Mouse (Mus musculus): ENCODE data around the gene Dcakd. TPM values are rescaled to one million over a fixed set of nuclear protein-coding genes. Genes with fewer than 3 reads are reported as not detected.
A peak's percentile ranks its signal among the peaks of the same experiment; 100 is the strongest.

The Dcakd gene
- total and polyA plus RNA-seq, 3 experiments, result 36.4 to 199 (median 87.1) TPM

GRCm38 (mm10) chr11:103066191-103067050 lies 38.3 kb upstream of the Dcakd start:
- DNase-seq (ENCODE audit: low spot score), result no peak
- Histone ChIP-seq H3K27me3 (ENCODE audit: insufficient read depth, low read length) (no peaks in the 10 kb centered on the region; the same call in 1 of the 2 replicates), H3K9me3 (replicated peaks) (no peaks in the 10 kb centered on the region), H3K4me1 (ENCODE audit: insufficient read depth, low read depth, low read length) (no peaks in the 10 kb centered on the region), H3K36me3 (replicated peaks) (peaks cover 96% of the 10 kb centered on the region), H3K4me3 (ENCODE audit: low read depth, low read length) (no peak overlapping the region)
- ATAC-seq (ENCODE audit: extremely low read depth, insufficient number of reproducible peaks, low FRiP score, poor library complexity, severe bottlenecking), result no peak
- no peak for TF ChIP-seq TAL1 (conservative IDR thresholded peaks at IDR 0.05; ENCODE audit: low read depth, low read length)
- TF ChIP-seq GATA1 (IDR thresholded peaks at IDR 0.05; ENCODE audit: borderline replicate concordance, low read length), result no peak
- TF ChIP-seq POLR2AphosphoS5 (IDR thresholded peaks at IDR 0.05; ENCODE audit: insufficient replicate concordance, low read depth, low read length), result no peak
- no peak for TF ChIP-seq GATA2 (IDR thresholded peaks at IDR 0.05; ENCODE audit: borderline replicate concordance, low read depth, low read length)
- TF ChIP-seq CTCF (IDR thresholded peaks at IDR 0.05; ENCODE audit: low read depth, low read length), result no peak

- H3K4me1 ChIP-seq (ENCODE audit: insufficient read depth, low read depth, low read length), result no peaks in the 10 kb centered on the region
- H3K9me3 ChIP-seq (replicated peaks), result no peaks in the 10 kb centered on the region
- ATAC-seq (ENCODE audit: extremely low read depth, insufficient number of reproducible peaks, low FRiP score, poor library complexity, severe bottlenecking) (no peak), DNase-seq (ENCODE audit: low spot score) (no peak)
- no peak for TF ChIP-seq GATA1 (IDR thresholded peaks at IDR 0.05; ENCODE audit: borderline replicate concordance, low read length)
- no peak for TF ChIP-seq CTCF (IDR thresholded peaks at IDR 0.05; ENCODE audit: low read depth, low read length)
- TF ChIP-seq POLR2AphosphoS5 (IDR thresholded peaks at IDR 0.05; ENCODE audit: insufficient replicate concordance, low read depth, low read length), result no peak
- no peak for TF ChIP-seq TAL1 (conservative IDR thresholded peaks at IDR 0.05; ENCODE audit: low read depth, low read length)
- TF ChIP-seq GATA2 (IDR thresholded peaks at IDR 0.05; ENCODE audit: borderline replicate concordance, low read depth, low read length), result no peak
- H3K27me3 ChIP-seq (ENCODE audit: insufficient read depth, low read length), result no peaks in the 10 kb centered on the region
- peaks cover 93% of the 10 kb centered on the region for H3K36me3 ChIP-seq (replicated peaks)
- H3K4me3 ChIP-seq (ENCODE audit: low read depth, low read length), result no peak overlapping the region
These were observed 30.5 kb upstream of the Dcakd start for GRCm38 (mm10) chr11:103058499-103059085.

DNA sequence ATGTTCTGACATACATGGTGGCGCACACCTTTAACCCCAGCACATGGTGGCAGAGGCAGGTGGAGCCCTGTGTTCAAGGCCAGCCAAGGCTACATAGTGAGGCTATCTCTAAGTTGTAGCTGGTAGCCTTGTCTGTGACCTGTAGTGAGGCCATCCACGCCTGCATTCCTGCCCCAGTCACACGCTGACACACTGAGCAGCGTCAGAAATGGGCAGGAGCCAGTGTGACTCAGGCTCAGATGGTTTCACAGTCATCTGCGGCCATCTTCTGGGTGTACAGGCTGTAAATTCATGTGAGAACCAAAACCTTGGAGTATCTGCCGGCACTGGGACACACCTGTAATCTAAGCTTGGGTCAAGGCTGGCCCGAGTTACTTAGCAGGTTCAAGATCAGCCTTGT lies 28.5 kb upstream of the Dcakd start:
- TF ChIP-seq GATA2 (IDR thresholded peaks at IDR 0.05; ENCODE audit: borderline replicate concordance, low read depth, low read length), result no peak
- TF ChIP-seq CTCF (IDR thresholded peaks at IDR 0.05; ENCODE audit: low read depth, low read length), result no peak
- TF ChIP-seq TAL1 (conservative IDR thresholded peaks at IDR 0.05; ENCODE audit: low read depth, low read length), result no peak
- no peak for TF ChIP-seq GATA1 (IDR thresholded peaks at IDR 0.05; ENCODE audit: borderline replicate concordance, low read length)
- TF ChIP-seq POLR2AphosphoS5 (IDR thresholded peaks at IDR 0.05; ENCODE audit: insufficient replicate concordance, low read depth, low read length), result no peak
- ATAC-seq (ENCODE audit: extremely low read depth, insufficient number of reproducible peaks, low FRiP score, poor library complexity, severe bottlenecking) (no peak), DNase-seq (ENCODE audit: low spot score) (no peak)
- H3K27me3 ChIP-seq (ENCODE audit: insufficient read depth, low read length), result no peaks in the 10 kb centered on the region
- H3K36me3 ChIP-seq (replicated peaks), result peaks cover 95% of the 10 kb centered on the region
- no peaks in the 10 kb centered on the region for H3K4me1 ChIP-seq (ENCODE audit: insufficient read depth, low read depth, low read length)
- no peaks in the 10 kb centered on the region for H3K9me3 ChIP-seq (replicated peaks)
- no peak overlapping the region for H3K4me3 ChIP-seq (ENCODE audit: low read depth, low read length)

DNA sequence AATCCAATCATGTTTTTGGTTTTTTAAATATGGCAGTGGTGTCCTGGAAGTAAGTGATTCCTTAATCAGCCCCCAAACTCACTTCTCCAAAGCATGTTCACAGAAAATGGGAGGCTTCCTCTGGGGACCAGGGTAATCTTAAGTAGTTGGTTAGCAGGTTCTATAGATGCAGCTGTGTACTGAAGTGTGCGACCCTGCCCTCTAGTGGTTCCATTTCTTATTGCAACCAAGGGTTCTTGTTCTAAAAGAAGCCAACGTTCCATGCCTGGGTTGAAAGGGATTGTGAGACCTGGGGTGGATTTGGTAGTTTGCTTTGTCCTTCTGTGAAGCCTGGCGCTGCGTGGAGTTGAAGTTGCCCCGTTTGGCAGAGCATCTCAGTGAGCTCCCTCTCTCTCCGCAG lies 26.7 kb upstream of the Dcakd start:
- Histone ChIP-seq H3K4me3 (ENCODE audit: low read depth, low read length) (no peak overlapping the region), H3K36me3 (replicated peaks) (peaks cover 95% of the 10 kb centered on the region)
- no peak for ATAC-seq (ENCODE audit: extremely low read depth, insufficient number of reproducible peaks, low FRiP score, poor library complexity, severe bottlenecking)

DNA sequence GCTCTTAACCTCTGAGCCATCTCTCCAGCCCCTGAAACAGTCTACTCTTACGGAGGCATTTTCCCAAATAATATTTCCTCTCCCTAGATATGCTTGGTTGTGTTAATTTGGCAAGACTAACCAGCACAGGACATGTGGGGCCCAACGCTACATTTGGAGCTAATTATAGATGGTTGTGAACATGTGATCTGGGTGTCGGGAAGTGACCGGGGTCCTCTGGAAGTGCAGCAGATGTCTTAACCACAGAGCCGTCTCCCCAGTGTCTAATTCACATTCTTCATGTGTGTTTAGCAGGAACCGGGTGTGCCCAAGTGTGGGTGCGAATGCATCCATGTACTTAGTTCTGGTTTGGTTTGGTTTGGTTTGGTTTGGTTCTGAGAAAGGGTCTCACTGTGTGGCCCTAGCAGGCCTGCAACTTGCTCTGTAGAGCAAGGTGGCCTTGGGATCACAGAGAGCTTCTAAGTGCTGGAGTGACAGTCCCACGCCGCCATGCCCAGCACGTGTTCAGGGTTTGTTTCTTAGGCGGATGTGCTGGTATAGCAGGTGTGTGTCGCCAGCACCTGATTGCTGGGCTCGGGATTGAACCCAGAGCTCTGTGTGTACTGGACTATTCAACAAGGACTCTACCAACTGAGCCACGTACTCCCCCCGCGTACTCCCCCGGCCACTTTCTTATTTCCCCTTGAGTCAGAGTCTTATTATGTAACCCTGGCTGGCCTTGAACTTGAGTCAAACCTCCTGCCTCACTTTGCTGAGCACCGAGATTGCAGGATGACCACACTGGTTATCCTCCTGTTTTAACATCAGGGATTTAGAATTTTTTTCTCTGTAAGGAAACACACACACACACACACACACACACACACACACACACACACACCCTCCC lies 25.3 kb upstream of the Dcakd start:
- ATAC-seq (ENCODE audit: extremely low read depth, insufficient number of reproducible peaks, low FRiP score, poor library complexity, severe bottlenecking) (no peak), DNase-seq (ENCODE audit: low spot score) (no peak)
- Histone ChIP-seq H3K27me3 (ENCODE audit: insufficient read depth, low read length) (no peaks in the 10 kb centered on the region), H3K9me3 (replicated peaks) (no peaks in the 10 kb centered on the region), H3K4me3 (ENCODE audit: low read depth, low read length) (no peak overlapping the region), H3K36me3 (replicated peaks) (peaks cover 86% of the 10 kb centered on the region), H3K4me1 (ENCODE audit: insufficient read depth, low read depth, low read length) (no peaks in the 10 kb centered on the region)
- no peak for TF ChIP-seq GATA2 (IDR thresholded peaks at IDR 0.05; ENCODE audit: borderline replicate concordance, low read depth, low read length)
- TF ChIP-seq TAL1 (conservative IDR thresholded peaks at IDR 0.05; ENCODE audit: low read depth, low read length), result no peak
- no peak for TF ChIP-seq POLR2AphosphoS5 (IDR thresholded peaks at IDR 0.05; ENCODE audit: insufficient replicate concordance, low read depth, low read length)
- no peak for TF ChIP-seq GATA1 (IDR thresholded peaks at IDR 0.05; ENCODE audit: borderline replicate concordance, low read length)
- TF ChIP-seq CTCF (IDR thresholded peaks at IDR 0.05; ENCODE audit: low read depth, low read length), result no peak

More for the DNA sequence above, 26.7 kb upstream of the Dcakd start:
- Histone ChIP-seq H3K9me3 (replicated peaks) (no peaks in the 10 kb centered on the region), H3K27me3 (ENCODE audit: insufficient read depth, low read length) (no peaks in the 10 kb centered on the region), H3K4me1 (ENCODE audit: insufficient read depth, low read depth, low read length) (no peaks in the 10 kb centered on the region)
- TF ChIP-seq CTCF (IDR thresholded peaks at IDR 0.05; ENCODE audit: low read depth, low read length) (peak; percentile 61; the same call in 1 of the 2 replicates), GATA2 (IDR thresholded peaks at IDR 0.05; ENCODE audit: borderline replicate concordance, low read depth, low read length) (no peak), TAL1 (conservative IDR thresholded peaks at IDR 0.05; ENCODE audit: low read depth, low read length) (no peak), POLR2AphosphoS5 (IDR thresholded peaks at IDR 0.05; ENCODE audit: insufficient replicate concordance, low read depth, low read length) (no peak), GATA1 (IDR thresholded peaks at IDR 0.05; ENCODE audit: borderline replicate concordance, low read length) (no peak)
- peak; percentile 53 for DNase-seq (ENCODE audit: low spot score)

Data from G1E (cell line).